Mouse (Mus musculus) lung, adult 2 months (tissue): ENCODE data around the gene Top1.

Source experiments
- CTCF ChIP-seq: fragments of 200-500 bp; IDR thresholded peaks from 2 replicates; pipeline ENCODE4 v1.5.1; 2011; ENCODE audit warnings: mild to moderate bottlenecking, low read length, control low read depth; ENCODE audit not compliant: insufficient read depth
- POLR2A ChIP-seq: fragments of 200-500 bp; IDR thresholded peaks from 2 replicates; pipeline ENCODE4 v1.6.1; 2011; ENCODE audit warnings: low read depth, mild to moderate bottlenecking, control low read depth, low read length, borderline replicate concordance; ENCODE audit errors: extremely low read depth

GRCm38 (mm10) chr2:160621661-160622211, 24.0 kb upstream of the Top1 start:
- TF ChIP-seq CTCF (no peak), POLR2A (no peak)
